Mouse (Mus musculus) hindlimb bud, embryonic 11.5 days (tissue): ENCODE measurements around the gene Pfpl.

Source experiments
- DNase-seq: peaks from one replicate; pipeline ENCODE4 v3.0.0-alpha.2; 2012; ENCODE audit warnings: low read depth, low spot score; ENCODE audit errors: extremely low spot score

The Pfpl gene

DNA sequence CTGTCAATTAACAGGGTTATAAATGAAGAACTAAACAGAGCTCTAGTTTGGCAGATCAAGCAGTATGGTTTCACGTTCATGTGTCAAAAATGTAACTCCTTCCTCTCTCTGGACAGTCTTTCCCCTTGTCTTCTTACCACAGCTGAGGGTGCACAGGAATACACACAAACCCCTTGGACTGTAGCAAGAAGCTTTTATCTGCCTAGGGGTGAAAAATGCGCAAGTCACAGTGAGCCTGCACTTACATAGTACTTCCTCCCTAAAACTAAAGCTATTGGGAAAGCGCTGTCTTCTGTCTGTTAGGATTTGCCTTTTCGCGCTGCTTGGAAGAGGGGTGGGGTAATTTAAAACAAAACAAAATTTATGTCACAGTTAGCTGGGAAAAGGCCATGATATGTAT is 36.4 kb downstream of the Pfpl start:
- no peak for DNase-seq

DNA sequence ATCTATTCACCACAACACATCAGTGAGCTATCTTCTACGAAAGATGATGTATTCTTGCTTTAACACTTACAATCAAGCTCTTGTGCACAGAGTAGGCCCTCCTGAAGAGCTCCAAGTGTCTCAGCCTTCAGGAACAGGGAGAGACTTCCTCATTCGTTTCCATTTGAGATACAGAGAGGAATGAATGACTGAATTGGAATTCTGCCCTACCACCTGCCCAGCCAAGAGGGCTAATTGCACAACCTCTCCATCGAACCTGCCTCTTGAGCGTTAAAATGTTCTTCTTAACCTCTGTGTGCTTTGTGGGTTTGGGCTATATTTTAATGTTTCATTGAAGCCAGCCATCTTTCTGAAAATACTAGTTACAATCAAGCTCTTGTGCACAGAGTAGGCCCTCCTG is 37.0 kb downstream of the Pfpl start:
- no peak for DNase-seq

DNA sequence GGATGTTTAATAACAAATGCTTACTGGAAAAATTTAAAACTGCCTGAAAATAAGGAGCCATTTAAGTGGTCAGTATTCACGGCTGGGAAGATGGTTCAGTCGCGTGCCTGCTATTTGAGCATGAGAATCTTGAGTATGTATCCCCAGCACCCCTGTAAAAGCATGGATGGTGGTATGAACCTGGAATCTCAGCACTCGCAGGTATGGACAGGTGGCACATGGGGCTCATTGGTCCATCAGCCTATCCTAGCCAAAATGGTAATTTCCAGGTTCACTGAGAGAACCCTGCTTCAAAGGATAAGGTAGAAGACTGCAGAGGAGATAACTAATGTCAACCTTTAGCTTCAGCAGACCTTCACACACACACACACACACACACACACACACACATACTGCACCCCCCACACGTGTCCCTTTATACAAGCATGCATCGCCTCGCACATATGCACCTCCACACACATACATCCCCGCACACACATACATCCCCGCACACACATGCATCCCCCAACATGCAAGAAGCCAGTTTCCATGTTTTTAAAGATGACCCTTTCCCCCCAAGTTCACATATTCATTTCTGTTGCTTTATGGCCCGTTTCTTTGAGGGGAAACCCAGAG is 37.9 kb downstream of the Pfpl start:
- DNase-seq: no peak

GRCm38 (mm10) chr19:12466204-12466603 is 38.5 kb downstream of the Pfpl start:
- DNase-seq: no peak

DNA sequence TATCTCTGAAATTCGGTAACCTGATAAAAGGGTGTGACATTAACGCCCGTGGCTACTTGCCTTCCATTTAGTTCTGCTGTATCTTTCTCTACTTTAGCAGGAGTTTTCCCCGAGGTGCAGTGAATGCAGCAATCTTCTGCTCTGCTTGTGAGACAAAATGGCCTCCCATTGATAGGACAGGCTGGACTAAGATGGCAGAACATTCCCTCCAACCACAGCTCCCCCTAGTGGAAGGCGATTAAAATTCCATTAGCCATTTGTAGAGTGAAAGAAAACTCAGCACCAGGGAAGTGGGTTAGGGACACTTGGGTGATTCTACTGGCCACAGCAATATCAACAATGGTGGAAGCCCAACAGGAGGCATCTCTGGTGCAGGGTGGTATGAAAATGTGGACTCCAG is 39.7 kb downstream of the Pfpl start:
- no peak for DNase-seq

- no peak for DNase-seq
Observed at GRCm38 (mm10) chr19:12471866-12472265, 44.2 kb downstream of the Pfpl start.

- DNase-seq: no peak
Observed at GRCm38 (mm10) chr19:12472381-12472976, 44.8 kb downstream of the Pfpl start.

GRCm38 (mm10) chr19:12473201-12473641 is 45.5 kb downstream of the Pfpl start:
- no peak for DNase-seq

GRCm38 (mm10) chr19:12473951-12474350 is 46.2 kb downstream of the Pfpl start:
- DNase-seq: no peak

GRCm38 (mm10) chr19:12475380-12476250 is 47.9 kb downstream of the Pfpl start:
- DNase-seq: no peak

GRCm38 (mm10) chr19:12476721-12477270 is 49.1 kb downstream of the Pfpl start:
- DNase-seq: no peak

GRCm38 (mm10) chr19:12478369-12478768 is 50.7 kb downstream of the Pfpl start:
- DNase-seq: no peak
